Mouse (Mus musculus) layer of hippocampus, postnatal 25 days (tissue): ENCODE data around the gene Ndufa1. TPM values are rescaled to one million over a fixed set of nuclear protein-coding genes. Genes with fewer than 3 reads are reported as not detected.
"Not testable (repeated sequence)": the region's sequence is repeated elsewhere in the genome, so short reads cannot be mapped to it uniquely, and the experiment has no call there.

Experiments used
- DNase-seq, 2 experiments: peaks; one replicate each; pipeline ENCODE4 v3.0.0; 2022; ENCODE audit warnings: mixed read lengths in 2 of 2, low spot score in 1 of 2; ENCODE audit errors: extremely low spot score in 1 of 2
- total RNA-seq, 2 experiments: library from RNA; stranded (reverse); gene quantifications; 2 replicates each; pipeline ENCODE4 v1.2.3; 2021

The Ndufa1 gene
- 100 to 1,000 TPM; 225 to 256 TPM for total RNA-seq

DNA sequence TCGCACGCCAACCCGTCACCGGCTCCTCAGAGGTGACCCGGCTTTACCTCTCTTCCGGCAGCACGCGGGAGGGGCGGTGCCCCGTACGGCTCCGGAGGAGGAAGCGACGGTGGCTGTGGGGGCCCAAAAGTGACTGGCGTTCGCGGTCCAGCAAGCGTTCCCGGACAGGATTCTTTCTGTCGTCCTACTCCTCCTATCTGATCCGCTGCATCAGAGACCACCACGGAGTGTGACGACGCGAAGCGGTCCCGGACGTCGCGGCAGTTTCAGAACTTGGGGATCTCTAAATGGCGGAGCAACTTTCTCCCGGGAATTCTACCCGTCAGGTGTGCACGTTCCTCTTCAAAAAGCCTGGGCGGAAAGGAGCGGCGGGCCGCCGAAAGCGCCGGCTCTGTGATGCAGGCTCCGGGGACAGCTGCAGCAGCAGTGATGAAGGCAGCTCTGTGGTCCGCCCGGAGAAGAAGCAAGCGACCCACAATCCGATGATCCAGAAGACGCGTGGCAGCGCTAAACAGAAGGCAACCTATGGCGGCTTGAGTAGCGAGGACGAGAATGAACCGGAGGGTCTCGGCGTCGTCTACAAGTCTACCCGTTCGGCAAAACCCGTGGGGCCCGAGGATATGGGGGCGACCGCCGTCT is at the start of gene Ndufa1, which contains the start of gene Rnf113a1:
Gene Ndufa1 (minus strand): TSS at position 59 of the 639 bp plus-strand sequence.
Gene Rnf113a1 (plus strand): TSS at position 141 of the 639 bp plus-strand sequence.
- peak; percentile 67 to 71 for DNase-seq

DNA sequence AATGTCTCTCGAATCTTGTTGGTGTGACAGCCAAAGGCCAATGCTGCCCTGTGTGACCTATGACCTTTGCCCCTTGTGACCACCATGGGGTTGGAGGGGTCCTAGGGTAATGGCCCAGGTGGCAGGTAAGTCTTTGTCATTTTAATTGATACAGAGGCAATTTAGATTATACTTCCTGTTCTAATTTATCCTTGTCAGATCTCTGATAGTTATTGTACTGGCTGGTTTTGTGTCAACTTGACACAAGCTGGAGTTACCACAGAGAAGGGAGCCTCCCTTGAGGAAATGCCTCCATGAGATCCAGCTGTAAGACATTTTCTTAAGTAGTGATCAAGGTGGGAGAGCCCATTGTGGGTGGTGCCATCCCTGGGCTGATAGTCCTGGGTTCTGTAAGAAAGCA is 31.2 kb upstream of the Ndufa1 start, which contains the start of gene Rhox1:
Gene Rhox1 (minus strand): TSS at position 101 of the 400 bp plus-strand sequence.
- DNase-seq = not testable (repeated sequence)

GRCm38 (mm10) chrX:37210941-37211340 is 20.0 kb upstream of the Ndufa1 start, which contains the start of gene Gm9:
TSS of gene Gm9 (minus strand) at chrX:37211041.
- no peak for DNase-seq

- DNase-seq = no peak
Measured at GRCm38 (mm10) chrX:37198676-37199075, 7.7 kb upstream of the Ndufa1 start.

DNA sequence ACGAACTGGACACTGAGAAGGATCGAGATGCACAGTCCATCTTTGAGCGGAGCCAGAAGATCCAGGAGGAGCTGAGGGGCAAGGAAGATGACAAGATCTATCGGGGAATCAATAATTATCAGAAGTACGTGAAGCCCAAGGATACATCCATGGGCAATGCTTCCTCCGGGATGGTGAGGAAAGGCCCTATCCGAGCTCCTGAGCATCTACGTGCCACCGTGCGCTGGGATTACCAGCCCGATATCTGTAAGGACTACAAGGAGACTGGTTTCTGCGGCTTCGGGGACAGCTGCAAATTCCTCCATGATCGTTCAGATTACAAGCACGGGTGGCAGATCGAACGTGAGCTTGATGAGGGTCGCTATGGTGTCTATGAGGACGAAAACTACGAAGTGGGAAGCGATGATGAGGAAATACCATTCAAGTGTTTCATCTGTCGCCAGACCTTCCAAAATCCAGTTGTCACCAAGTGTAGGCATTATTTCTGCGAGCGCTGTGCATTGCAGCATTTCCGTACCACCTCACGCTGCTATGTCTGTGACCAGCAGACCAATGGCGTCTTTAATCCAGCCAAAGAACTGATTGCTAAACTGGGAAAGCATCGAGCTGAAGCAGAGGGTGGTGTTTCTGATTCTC is 899 bp upstream of the Ndufa1 start:
- peak; percentile 5 to 9 for DNase-seq

- no peak for DNase-seq
Measured at GRCm38 (mm10) chrX:37190755-37191104, 233 bp downstream of the Ndufa1 start.

- DNase-seq = not testable (repeated sequence)
Measured at GRCm38 (mm10) chrX:37184401-37184800, 6.6 kb downstream of the Ndufa1 start.

DNA sequence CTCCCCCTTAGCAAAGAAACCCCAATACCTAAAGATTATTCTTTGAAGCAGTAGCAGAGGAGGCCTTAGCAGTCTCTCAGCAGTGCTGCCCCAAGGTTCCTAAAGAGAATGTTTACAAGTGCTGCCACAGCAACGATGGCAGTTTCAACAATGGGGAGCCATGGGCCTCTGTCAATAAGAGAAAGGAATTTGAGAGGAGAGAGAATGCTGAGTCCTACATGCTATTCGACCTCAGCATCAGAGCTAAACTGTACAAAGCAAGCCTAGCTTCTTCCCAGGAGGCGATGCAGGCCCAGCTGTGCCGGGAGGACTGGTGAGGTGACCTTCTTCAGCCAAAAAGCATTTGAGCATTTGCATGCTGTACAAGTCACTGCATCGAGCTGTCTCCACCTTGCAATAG is 22.2 kb downstream of the Ndufa1 start, which contains the start of gene Akap14:
Gene Akap14 (minus strand): TSS at position 101 of the 400 bp plus-strand sequence.
- DNase-seq = no peak

DNA sequence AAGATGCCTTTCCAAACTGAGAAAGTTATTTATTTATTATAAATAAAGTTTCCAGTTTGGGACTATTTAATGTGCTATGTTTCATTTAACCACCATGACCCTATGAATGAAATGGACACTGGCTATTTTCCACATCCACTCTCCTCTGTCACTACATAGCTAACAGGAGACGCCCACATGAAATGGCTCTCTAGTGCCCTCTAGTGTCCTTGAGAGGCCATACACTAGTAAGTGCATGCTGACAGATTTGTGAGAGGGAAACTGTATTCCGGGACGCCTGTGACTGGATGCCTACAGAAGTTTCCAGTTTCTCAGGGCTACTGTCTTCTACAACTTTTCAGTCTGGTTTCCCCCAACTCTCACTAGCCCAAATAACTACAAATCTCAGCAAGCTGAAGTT is 23.9 kb downstream of the Ndufa1 start:
- peak in 1 of 2 experiments; percentile 7 for DNase-seq

DNA sequence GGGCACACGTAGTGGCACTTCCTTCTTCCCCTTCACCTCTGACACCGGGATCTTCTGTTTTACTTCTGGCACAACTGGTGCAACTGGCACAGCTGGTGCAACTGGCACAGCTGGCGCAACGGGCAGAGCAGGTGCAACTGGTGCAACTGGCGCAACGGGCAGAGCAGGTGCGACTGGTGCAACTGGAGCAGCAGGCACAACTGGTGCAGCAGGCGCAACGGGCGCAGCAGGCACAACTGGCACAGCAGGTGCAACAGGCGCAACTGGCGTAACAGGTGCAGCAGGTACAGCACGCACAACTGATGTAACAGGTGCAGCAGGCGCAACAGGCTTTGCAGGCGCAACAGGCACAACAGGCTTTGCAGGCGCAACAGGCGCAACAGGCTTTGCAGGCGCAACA is 27.8 kb downstream of the Ndufa1 start:
- DNase-seq = no peak

DNA sequence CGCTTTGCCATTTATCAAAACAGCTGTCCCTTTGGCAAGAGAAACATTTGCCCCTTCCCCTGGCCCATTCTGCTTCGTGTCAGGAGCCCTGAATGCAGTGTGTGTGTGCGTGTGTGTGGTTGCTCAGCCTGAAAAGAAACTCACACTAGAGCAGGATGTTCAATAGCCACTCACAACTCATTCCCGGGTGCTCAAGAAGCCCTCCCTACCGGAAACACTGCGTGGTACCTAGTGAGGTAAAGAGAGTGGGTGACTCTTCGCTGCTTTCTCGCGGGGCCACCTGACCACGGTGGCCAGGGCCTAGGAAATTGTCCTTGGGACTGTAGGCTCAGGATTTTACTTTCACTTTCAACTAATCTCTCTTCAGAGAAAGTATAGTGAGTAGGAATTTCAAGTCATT is 29.8 kb downstream of the Ndufa1 start:
- DNase-seq = no peak

- peak in 1 of 2 experiments; percentile 6 for DNase-seq
Measured at GRCm38 (mm10) chrX:37157839-37158238, 33.1 kb downstream of the Ndufa1 start.

- no peak for DNase-seq
Measured at GRCm38 (mm10) chrX:37144954-37145353, 46.0 kb downstream of the Ndufa1 start.

DNA sequence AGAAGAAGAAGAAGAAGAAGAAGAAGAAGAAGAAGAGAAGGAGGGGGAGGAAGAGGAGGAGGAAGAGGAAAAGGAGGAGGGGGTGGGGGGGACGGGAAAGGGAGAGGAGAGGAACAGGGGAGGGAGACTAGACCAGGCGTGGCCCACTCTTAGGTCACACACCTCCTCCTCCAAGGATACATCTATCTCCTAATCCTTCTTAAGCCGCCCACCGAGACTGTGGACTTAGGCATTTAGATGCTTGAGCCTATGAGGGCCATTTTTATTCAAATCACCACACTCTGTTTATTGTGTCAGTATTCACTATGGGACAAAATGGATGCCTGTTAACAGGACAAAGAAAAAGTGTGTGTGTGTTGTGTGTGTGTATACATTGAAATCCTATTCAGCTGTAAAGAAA is 46.5 kb downstream of the Ndufa1 start:
- not testable (repeated sequence) for DNase-seq

DNA sequence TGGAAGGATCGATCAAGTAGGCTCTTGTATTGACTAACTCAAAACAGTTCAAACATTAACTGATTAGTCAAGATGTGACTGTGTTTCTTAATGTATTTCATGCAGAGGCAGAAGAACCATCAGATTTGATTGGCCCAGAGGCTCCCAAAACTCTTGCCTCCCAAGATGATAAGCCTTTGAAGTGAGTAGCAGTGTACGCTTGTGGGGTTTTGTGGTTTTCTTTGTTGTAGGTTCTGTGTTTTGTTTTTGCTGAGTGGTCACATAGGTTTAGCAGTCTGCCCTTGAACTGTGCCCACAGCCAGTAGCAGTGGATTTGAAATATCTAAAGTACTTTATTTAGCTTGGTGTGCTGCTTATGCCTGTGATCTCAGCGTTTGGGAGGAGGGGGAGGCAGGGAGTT is 49.2 kb downstream of the Ndufa1 start:
- DNase-seq = no peak

Other genes starting within 250 kb of the Ndufa1 start
- 10 to 100 TPM; 50.0 to 52.9 TPM for gene Sept6, start 199.4 kb downstream of the Ndufa1 start, total RNA-seq
- not detected for gene Sowahd, start 142.3 kb downstream of the Ndufa1 start, total RNA-seq
- gene Rpl39, start 105.8 kb downstream of the Ndufa1 start, total RNA-seq = 100 to 1,000 TPM; 227 to 274 TPM
- gene Upf3b, start 80.8 kb downstream of the Ndufa1 start, total RNA-seq = 10 to 100 TPM; 16.0 to 20.3 TPM
- 10 to 100 TPM; 12.1 to 17.4 TPM for gene Nkap, start 64.4 kb downstream of the Ndufa1 start, total RNA-seq
- not detected for gene Akap14, start 22.3 kb downstream of the Ndufa1 start, total RNA-seq
- 1 to 10 TPM; 7.3 TPM for gene Rnf113a1, start 82 bp upstream of the Ndufa1 start, total RNA-seq
- gene Gm9, start 19.9 kb upstream of the Ndufa1 start, total RNA-seq = not detected
- not detected for gene Rhox1, start 31.1 kb upstream of the Ndufa1 start, total RNA-seq
- not detected for gene Rhox2a, start 53.8 kb upstream of the Ndufa1 start, total RNA-seq
- not detected for gene Rhox3a, start 58.8 kb upstream of the Ndufa1 start, total RNA-seq
- not detected for gene Rhox4a, start 74.2 kb upstream of the Ndufa1 start, total RNA-seq
- not detected for gene Rhox3a2, start 188.9 kb upstream of the Ndufa1 start, total RNA-seq
- not detected for gene Rhox4a2, start 199.7 kb upstream of the Ndufa1 start, total RNA-seq
- gene Rhox2b, start 220.9 kb upstream of the Ndufa1 start, total RNA-seq = not detected
- gene Rhox4b, start 241.3 kb upstream of the Ndufa1 start, total RNA-seq = not detected